8 mouse cellular contexts compared by ENCODE assay signal in genomic region chr11:70027397-70027796, GRCm38 (mm10). TPM values are rescaled to one million over a fixed set of nuclear protein-coding genes. Genes with fewer than 3 reads are reported as not detected.
DNase-seq lines count a peak whose midpoint lies in the region; ATAC-seq and TF ChIP-seq lines count a peak whose summit lies in the region.
"Had no signal": no experiment of that assay in that cellular context is flagged by ENCODE, and none has a peak within 500 bp of the region (broad histone marks: within the 10 kb centered on the region; RNA-seq: fewer than 3 reads in every experiment).

No protein-coding gene starts in this region.

- intact Hi-C loops in left cerebral cortex, adult 2 months (cut with DNase I): no loop called here

- no peaks in the 10 kb centered on the region for H3K9me3 ChIP-seq in heart, embryonic 12.5 days (replicated peaks)
- no peaks in the 10 kb centered on the region for H3K9me3 ChIP-seq in limb, embryonic 15.5 days
- H3K9me3 ChIP-seq in stomach, embryonic 14.5 days (ENCODE audit: control insufficient read depth, low read depth, low read length): no peaks in the 10 kb centered on the region

- H3K36me3 ChIP-seq in heart, embryonic 12.5 days: peaks cover 18% of the 10 kb centered on the region
- peaks cover 19% of the 10 kb centered on the region for H3K36me3 ChIP-seq in limb, embryonic 15.5 days
- peaks cover 12% of the 10 kb centered on the region for H3K36me3 ChIP-seq in stomach, embryonic 14.5 days (ENCODE audit: control insufficient read depth, insufficient read depth, low read length)

- H3K9ac ChIP-seq in heart, embryonic 12.5 days: no peak overlapping the region
- no peak overlapping the region for H3K9ac ChIP-seq in limb, embryonic 15.5 days
- no peak overlapping the region for H3K9ac ChIP-seq in stomach, embryonic 14.5 days (replicated peaks; ENCODE audit: low read depth, low read length)

- no peak for ATAC-seq in heart, embryonic 12.5 days (ENCODE audit: insufficient number of reproducible peaks, low FRiP score)
- no peak for ATAC-seq in limb, embryonic 15.5 days (ENCODE audit: insufficient number of reproducible peaks, low FRiP score, low TSS enrichment, low read depth)
- ATAC-seq in stomach, embryonic 14.5 days (ENCODE audit: insufficient number of reproducible peaks, insufficient read depth, low FRiP score, low read depth): no peak

- peak overlapping the region; percentile 38 for H3K4me3 ChIP-seq in left cerebral cortex, adult 2 months
- H3K4me3 ChIP-seq in heart, embryonic 12.5 days: peak overlapping the region; percentile 39; the same call in 1 of the 2 replicates
- H3K4me3 ChIP-seq in limb, embryonic 15.5 days: peak overlapping the region; percentile 28
- H3K4me3 ChIP-seq in stomach, embryonic 14.5 days (ENCODE audit: low read depth, low read length): peak overlapping the region; percentile 33

- no peaks in the 10 kb centered on the region for H3K27me3 ChIP-seq in heart, embryonic 12.5 days (replicated peaks)
- no peaks in the 10 kb centered on the region for H3K27me3 ChIP-seq in limb, embryonic 15.5 days
- no peaks in the 10 kb centered on the region for H3K27me3 ChIP-seq in stomach, embryonic 14.5 days (ENCODE audit: control insufficient read depth, insufficient read depth, low read length)

- H3K27ac ChIP-seq in left cerebral cortex, adult 2 months: peak overlapping the region; percentile 84
- 0 out of 2 replicates have a peak overlapping the region, but pooled peaks have one; percentile 18 for H3K27ac ChIP-seq in heart, embryonic 12.5 days (ENCODE audit: poor library complexity, severe bottlenecking)
- H3K27ac ChIP-seq in limb, embryonic 15.5 days: peak overlapping the region; percentile 85
- peak overlapping the region; percentile 85; the same call in 1 of the 2 replicates for H3K27ac ChIP-seq in stomach, embryonic 14.5 days (ENCODE audit: low read length)
- H3K27ac ChIP-seq: macrophage had no signal

- peaks cover 65% of the 10 kb centered on the region for H3K4me1 ChIP-seq in heart, embryonic 12.5 days (replicated peaks)
- H3K4me1 ChIP-seq in limb, embryonic 15.5 days: peaks cover 73% of the 10 kb centered on the region
- peaks cover 52% of the 10 kb centered on the region for H3K4me1 ChIP-seq in stomach, embryonic 14.5 days (ENCODE audit: control insufficient read depth, insufficient read depth, low read length)

- 40% methylated on average over 9 of the region's 9 CpGs for WGBS in heart, embryonic 12.5 days
- 27% methylated on average over 9 of the region's 9 CpGs for WGBS in limb, embryonic 15.5 days
- WGBS in stomach, embryonic 14.5 days: 46% methylated on average over 9 of the region's 9 CpGs

- no peak for TF ChIP-seq CTCF in left cerebral cortex, adult 2 months (IDR thresholded peaks at IDR 0.05)

- peak overlapping the region; percentile 69 for H3K4me2 ChIP-seq in heart, embryonic 12.5 days
- peak overlapping the region; percentile 50 for H3K4me2 ChIP-seq in limb, embryonic 15.5 days
- H3K4me2 ChIP-seq in stomach, embryonic 14.5 days (replicated peaks; ENCODE audit: low read depth, low read length): peak overlapping the region; percentile 57

- no peak for DNase-seq in left cerebral cortex, adult 2 months (ENCODE audit: extremely low spot score in 1 of 2, low spot score in 2 of 2)
- DNase-seq in left cerebral cortex, adult 9 months (ENCODE audit: low spot score in 2 of 2): no peak
- peak; percentile 53 to 61 for DNase-seq in cerebellum, postnatal 36 days
- DNase-seq in adrenal gland, adult 18-20 months (ENCODE audit: low spot score in 2 of 2): no peak

RNA-seq across cellular contexts. Expression of gene Dlg4, which starts 10.7 kb away (rescaled TPM):
- 100 to 1,000 TPM; 818 to 875 TPM for total RNA-seq in left cerebral cortex, adult 2 months (2021)
- 4.2 and 6.0 TPM in 2 replicates for polyA plus RNA-seq in heart, embryonic 12.5 days (2016; fragmentation: Nextera tagmentation; extraction: Ambion mirVana)
- polyA plus RNA-seq in limb, embryonic 15.5 days (2015; fragmentation: Nextera tagmentation; extraction: Ambion mirVana): 9.6 and 10.7 TPM in 2 replicates
- polyA plus RNA-seq in stomach, embryonic 14.5 days (2014; fragmentation: Nextera tagmentation; extraction: Ambion mirVana): 12.4 and 13.8 TPM in 2 replicates
- 10 to 100 TPM; 24.6 to 33.0 TPM for total RNA-seq in adrenal gland, adult 18-20 months (2021)

RNA-seq across cellular contexts. Expression of gene Acadvl, which starts 12.2 kb away (rescaled TPM):
- total RNA-seq in left cerebral cortex, adult 2 months (2021): 10 to 100 TPM; 59.4 to 62.5 TPM
- polyA plus RNA-seq in heart, embryonic 12.5 days (2016; fragmentation: Nextera tagmentation; extraction: Ambion mirVana): 126 and 129 TPM in 2 replicates
- polyA plus RNA-seq in limb, embryonic 15.5 days (2015; fragmentation: Nextera tagmentation; extraction: Ambion mirVana): 92.2 and 100 TPM in 2 replicates
- polyA plus RNA-seq in stomach, embryonic 14.5 days (2014; fragmentation: Nextera tagmentation; extraction: Ambion mirVana): 61.3 and 62.7 TPM in 2 replicates
- 1,000 to 10,000 TPM in 1 of 2 experiments, 100 to 1,000 TPM in 1; 522 to 1,041 TPM for total RNA-seq in adrenal gland, adult 18-20 months (2021)

RNA-seq across cellular contexts. Expression of gene Asgr1, which starts 26.5 kb away (rescaled TPM):
- total RNA-seq in left cerebral cortex, adult 2 months (2021): 1 to 10 TPM; 1.8 to 2.1 TPM
- 0.15 and 0.19 TPM in 2 replicates for polyA plus RNA-seq in heart, embryonic 12.5 days (2016; fragmentation: Nextera tagmentation; extraction: Ambion mirVana)
- 0.93 and 1.1 TPM in 2 replicates for polyA plus RNA-seq in limb, embryonic 15.5 days (2015; fragmentation: Nextera tagmentation; extraction: Ambion mirVana)
- polyA plus RNA-seq in stomach, embryonic 14.5 days (2014; fragmentation: Nextera tagmentation; extraction: Ambion mirVana): not detected in 2 replicates
- total RNA-seq in adrenal gland, adult 18-20 months (2021): under 1 TPM in 1 of 2 experiments, not detected in 1; 0.50 TPM
- polyA plus RNA-seq: macrophage had no signal

RNA-seq across cellular contexts. Expression of gene Dvl2, which starts 27.0 kb away (rescaled TPM):
- 10 to 100 TPM; 32.6 to 32.9 TPM for total RNA-seq in left cerebral cortex, adult 2 months (2021)
- polyA plus RNA-seq in heart, embryonic 12.5 days (2016; fragmentation: Nextera tagmentation; extraction: Ambion mirVana): 25.8 and 26.1 TPM in 2 replicates
- polyA plus RNA-seq in limb, embryonic 15.5 days (2015; fragmentation: Nextera tagmentation; extraction: Ambion mirVana): 42.2 and 43.1 TPM in 2 replicates
- polyA plus RNA-seq in stomach, embryonic 14.5 days (2014; fragmentation: Nextera tagmentation; extraction: Ambion mirVana): 29.0 and 29.9 TPM in 2 replicates
- 10 to 100 TPM; 13.8 to 14.9 TPM for total RNA-seq in adrenal gland, adult 18-20 months (2021)

RNA-seq across cellular contexts. Expression of gene Phf23, which starts 31.8 kb away (rescaled TPM):
- total RNA-seq in left cerebral cortex, adult 2 months (2021): 10 to 100 TPM; 44.3 to 48.9 TPM
- 51.0 and 54.1 TPM in 2 replicates for polyA plus RNA-seq in heart, embryonic 12.5 days (2016; fragmentation: Nextera tagmentation; extraction: Ambion mirVana)
- 72.2 and 81.6 TPM in 2 replicates for polyA plus RNA-seq in limb, embryonic 15.5 days (2015; fragmentation: Nextera tagmentation; extraction: Ambion mirVana)
- polyA plus RNA-seq in stomach, embryonic 14.5 days (2014; fragmentation: Nextera tagmentation; extraction: Ambion mirVana): 40.2 and 47.9 TPM in 2 replicates
- total RNA-seq in adrenal gland, adult 18-20 months (2021): 10 to 100 TPM; 51.5 to 57.5 TPM

Comparison
In these comparisons a context has a peak if more than half of its experiments do, and no peak if none do; other contexts are left out.
1. DNase-seq: peak in cerebellum, postnatal 36 days (2 of 2); none in left cerebral cortex, adult 2 months (0 of 2), left cerebral cortex, adult 9 months (0 of 2) and adrenal gland, adult 18-20 months (0 of 2).
2. H3K27ac ChIP-seq: peak in every context shown above with its lines; median percentile 85 in limb, embryonic 15.5 days; 85 in stomach, embryonic 14.5 days; 84 in left cerebral cortex, adult 2 months; 18 in heart, embryonic 12.5 days.
3. Peak in every context shown above with its lines, with median percentiles within 50 percentile points of each other: H3K4me3 ChIP-seq and H3K4me2 ChIP-seq.